In the genomic region with DNA sequence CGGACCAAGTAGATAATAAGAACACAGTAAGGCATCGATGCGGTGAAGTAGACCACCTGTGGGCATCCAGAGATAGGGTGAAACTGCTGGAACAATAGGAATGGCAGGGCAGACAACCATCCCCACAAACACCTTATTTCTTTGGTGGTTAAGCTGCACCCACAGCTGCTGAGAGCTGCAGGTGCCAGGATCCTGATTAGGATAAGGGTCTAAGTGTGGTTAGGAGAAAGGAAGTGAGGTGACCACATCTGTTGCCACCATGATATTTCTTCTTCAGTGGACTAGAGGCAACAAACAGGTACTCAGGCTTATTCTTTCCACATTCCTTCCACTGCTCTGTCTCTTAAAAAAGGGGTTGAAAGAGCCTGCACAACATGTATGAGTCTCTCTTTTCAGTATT, we compare ENCODE assay signal across 22 mouse cellular contexts. TPM values are rescaled to one million over a fixed set of nuclear protein-coding genes. Genes with fewer than 3 reads are reported as not detected.
DNase-seq lines count a peak whose midpoint lies in the region; ATAC-seq and TF ChIP-seq lines count a peak whose summit lies in the region.
"Had no signal": no experiment of that assay in that cellular context is flagged by ENCODE, and none has a peak within 500 bp of the region (broad histone marks: within the 10 kb centered on the region; RNA-seq: fewer than 3 reads in every experiment).

No protein-coding gene starts in this region.

- DNase-seq in thymus, adult 2 months, result peak; percentile 11
- no peak for DNase-seq in thymus, postnatal 10 days (ENCODE audit: low spot score in 2 of 2)
- DNase-seq in MEL (ENCODE audit: low read depth, low spot score), result peak; percentile 79
- no peak for DNase-seq in cerebellum, adult 11-12 months
- DNase-seq in testis, postnatal 14 days (ENCODE audit: low spot score), result no peak
- no peak for DNase-seq in frontal cortex, postnatal 36 days (ENCODE audit: low spot score in 2 of 2)
- DNase-seq: adrenal gland, postnatal 10 days; cerebellum, adult 18-20 months; cerebellum, adult 9-11 months; cerebellum, postnatal 36 days; forebrain, postnatal 0 days; gastrocnemius, adult 2 months; gastrocnemius, postnatal 25 days had no signal

- no peaks in the 10 kb centered on the region for H3K79me2 ChIP-seq in MEL (ENCODE audit: control insufficient read depth, insufficient read depth, low read length, poor library complexity)

- peaks cover 6% of the 10 kb centered on the region for H3K4me1 ChIP-seq in thymus, adult 2 months (replicated peaks; ENCODE audit: control insufficient read depth, insufficient read depth, low read length)
- peaks cover 12 to 14% of the 10 kb centered on the region in 2 experiments for H3K4me1 ChIP-seq in MEL (ENCODE audit: control insufficient read depth in 1 of 2, insufficient read depth in 2 of 2, low read length in 2 of 2)
- H3K4me1 ChIP-seq: embryonic facial prominence, embryonic 10.5 days; forebrain, embryonic 13.5 days; heart, embryonic 12.5 days; hindbrain, embryonic 15.5 days had no signal

- no peak for TF ChIP-seq RAD21 in MEL (IDR thresholded peaks at IDR 0.05; ENCODE audit: low read depth, low read length)

- 8% methylated on average over 3 of the region's 3 CpGs for WGBS in thymus, adult 2 months

- H3K27ac ChIP-seq in thymus, adult 2 months (ENCODE audit: control insufficient read depth, insufficient read depth, low read length), result no peak overlapping the region
- no peak overlapping the region for H3K27ac ChIP-seq in MEL (ENCODE audit: control insufficient read depth, low read depth, low read length)
- H3K27ac ChIP-seq: embryonic facial prominence, embryonic 10.5 days; forebrain, embryonic 13.5 days; gastrocnemius, adult 2 months; hindbrain, embryonic 15.5 days had no signal

- no peaks in the 10 kb centered on the region for H3K27me3 ChIP-seq in thymus, adult 2 months (ENCODE audit: control insufficient read depth, insufficient read depth, low read length)
- peaks cover 0 to 4% of the 10 kb centered on the region in 2 experiments; a peak in 1 of 4 replicates for H3K27me3 ChIP-seq in MEL (ENCODE audit: control insufficient read depth in 1 of 2, insufficient read depth in 2 of 2, low read length in 2 of 2)
- H3K27me3 ChIP-seq: CH12.LX; forebrain, embryonic 13.5 days; hindbrain, embryonic 15.5 days had no signal

- no peak overlapping the region for H3K9ac ChIP-seq in MEL (ENCODE audit: control insufficient read depth, low read depth, low read length, poor library complexity, severe bottlenecking)
- H3K9ac ChIP-seq: forebrain, embryonic 13.5 days; forebrain, postnatal 0 days; heart, embryonic 12.5 days; hindbrain, embryonic 15.5 days had no signal

- TF ChIP-seq EP300 in MEL (IDR thresholded peaks at IDR 0.05; ENCODE audit: low read depth in 1 of 2, low read length in 2 of 2), result peak; percentile 92 to 93

- no peaks in the 10 kb centered on the region for H3K9me3 ChIP-seq in MEL (replicated peaks; ENCODE audit: insufficient read depth, low read length)
- H3K9me3 ChIP-seq: embryonic facial prominence, embryonic 10.5 days; forebrain, embryonic 13.5 days; heart, embryonic 12.5 days; hindbrain, embryonic 15.5 days had no signal

- no peak for TF ChIP-seq POLR2A in thymus, adult 2 months (IDR thresholded peaks at IDR 0.05; ENCODE audit: control insufficient read depth, extremely low read depth, insufficient read depth, low read length, poor library complexity)
- no peak for TF ChIP-seq POLR2A in MEL (IDR thresholded peaks at IDR 0.05; ENCODE audit: control insufficient read depth in 1 of 2, insufficient read depth in 1 of 2, low read depth in 1 of 2, low read length in 2 of 2, poor library complexity in 1 of 2)

- TF ChIP-seq CTCF in thymus, adult 2 months (IDR thresholded peaks at IDR 0.05; ENCODE audit: borderline replicate concordance, control insufficient read depth, extremely low read depth, insufficient read depth, low read length, poor library complexity), result no peak
- no peak for TF ChIP-seq CTCF in MEL (IDR thresholded peaks at IDR 0.05 in 2 of 3, conservative IDR thresholded peaks at IDR 0.05 in 1 of 3; ENCODE audit: control insufficient read depth in 1 of 3, insufficient read depth in 1 of 3, low read depth in 2 of 3, low read length in 3 of 3, poor library complexity in 1 of 3, severe bottlenecking in 1 of 3)

- no peaks in the 10 kb centered on the region for H3K36me3 ChIP-seq in thymus, adult 2 months (ENCODE audit: control insufficient read depth, insufficient read depth, low read length)
- H3K36me3 ChIP-seq in MEL (ENCODE audit: control insufficient read depth in 1 of 2, insufficient read depth in 2 of 2, low read length in 2 of 2), result peaks cover 0 to 13% of the 10 kb centered on the region in 2 experiments; a peak in 2 of 4 replicates
- H3K36me3 ChIP-seq: embryonic facial prominence, embryonic 10.5 days; heart, embryonic 12.5 days; hindbrain, embryonic 15.5 days had no signal

- no peak overlapping the region for H3K4me3 ChIP-seq in thymus, adult 2 months (ENCODE audit: control insufficient read depth, insufficient read depth, low read length)
- no peak overlapping the region for H3K4me3 ChIP-seq in MEL (ENCODE audit: control insufficient read depth in 1 of 2, insufficient read depth in 1 of 2, low read depth in 2 of 2, low read length in 2 of 2)
- H3K4me3 ChIP-seq: embryonic facial prominence, embryonic 10.5 days; forebrain, embryonic 13.5 days; gastrocnemius, adult 2 months; heart, embryonic 12.5 days; hindbrain, embryonic 15.5 days had no signal

- ATAC-seq in megakaryocyte, adult 5-6 weeks (ENCODE audit: poor library complexity, severe bottlenecking), result peak; percentile 47; the same call in 1 of the 2 replicates
- ATAC-seq: forebrain, embryonic 13.5 days; forebrain, postnatal 0 days had no signal

TF ChIP-seq in MEL, 35 proteins besides CTCF, POLR2A, EP300 and RAD21:
- TF ChIP-seq JUND (IDR thresholded peaks at IDR 0.05; ENCODE audit: low read depth, low read length) (0 out of 2 replicates have a peak, but pooled peaks have one; percentile 8), HCFC1 (IDR thresholded peaks at IDR 0.05; ENCODE audit: low read depth, low read length) (no peak), USF2 (IDR thresholded peaks at IDR 0.05; ENCODE audit: borderline replicate concordance in 1 of 2, insufficient read depth in 1 of 2, low read depth in 1 of 2, low read length in 2 of 2) (no peak), RCOR1 (IDR thresholded peaks at IDR 0.05; ENCODE audit: low read depth, low read length) (peak; percentile 64), MAFK (IDR thresholded peaks at IDR 0.05; ENCODE audit: borderline replicate concordance, low read depth, low read length) (peak; percentile 39; the same call in 1 of the 2 replicates), ZNF384 (IDR thresholded peaks at IDR 0.05; ENCODE audit: low read depth, low read length) (no peak), TCF12 (IDR thresholded peaks at IDR 0.05; ENCODE audit: low read depth, low read length) (peak; percentile 92), ETS1 (IDR thresholded peaks at IDR 0.05; ENCODE audit: low read depth, low read length) (peak; percentile 62), GATA1 (IDR thresholded peaks at IDR 0.05; ENCODE audit: low read depth, low read length) (peak; percentile 85), TAL1 (IDR thresholded peaks at IDR 0.05; ENCODE audit: low read length) (peak; percentile 95)

RNA-seq across cellular contexts. Expression of a gene that starts 20.8 kb away (rescaled TPM):
- 500 and 608 TPM in 2 replicates for polyA plus RNA-seq in thymus, adult 2 months (2012; rRNA removed)
- total RNA-seq in MEL (2012; rRNA removed), result not detected in 2 replicates
- polyA plus RNA-seq in MEL (2012; ENCODE audit: insufficient read depth in 1 of 2, insufficient read length in 2 of 2, low read depth in 1 of 2, low replicate concordance in 2 of 2, missing spikeins in 1 of 2), result not detected
- total RNA-seq in megakaryocyte, adult 5-6 weeks (2015), result 0.78 and 1.4 TPM in 2 replicates
- 1.1 and 1.4 TPM in 2 replicates for total RNA-seq in megakaryocyte, adult 5-6 weeks (2017)
- total RNA-seq: gastrocnemius, adult 2 months; granulocyte monocyte progenitor cell, adult 5-6 weeks; heart, postnatal 25 days had no signal

RNA-seq across cellular contexts. Expression of a gene that starts 21.2 kb away (rescaled TPM):
- 7.5 and 8.1 TPM in 2 replicates for polyA plus RNA-seq in thymus, adult 2 months (2012; rRNA removed)
- not detected in 2 replicates for total RNA-seq in MEL (2012; rRNA removed)
- not detected for polyA plus RNA-seq in MEL (2012; ENCODE audit: insufficient read depth in 1 of 2, insufficient read length in 2 of 2, low read depth in 1 of 2, low replicate concordance in 2 of 2, missing spikeins in 1 of 2)
- total RNA-seq in megakaryocyte, adult 5-6 weeks (2015), result 0.42 and 1.3 TPM in 2 replicates
- total RNA-seq in megakaryocyte, adult 5-6 weeks (2017), result 0.11 and 0.85 TPM in 2 replicates
- total RNA-seq: CH12.LX; gastrocnemius, adult 2 months; gastrocnemius, postnatal 25 days; granulocyte monocyte progenitor cell, adult 5-6 weeks; heart, adult 8-10 months; heart, postnatal 25 days had no signal
- polyA plus RNA-seq: heart, embryonic 12.5 days had no signal

RNA-seq across cellular contexts. Expression of a gene that starts 25.1 kb away (rescaled TPM):
- 0.13 and 0.22 TPM in 2 replicates for polyA plus RNA-seq in thymus, adult 2 months (2012; rRNA removed)
- total RNA-seq in MEL (2012; rRNA removed), result 0.35 and 0.46 TPM in 2 replicates
- polyA plus RNA-seq in MEL (2012; ENCODE audit: insufficient read depth in 1 of 2, insufficient read length in 2 of 2, low read depth in 1 of 2, low replicate concordance in 2 of 2, missing spikeins in 1 of 2), result under 1 TPM in 1 of 2 experiments, not detected in 1; 0.01 TPM
- total RNA-seq in megakaryocyte, adult 5-6 weeks (2015), result not detected in 2 replicates
- total RNA-seq in megakaryocyte, adult 5-6 weeks (2017), result 0.12 and 0.22 TPM in 2 replicates
- total RNA-seq: gastrocnemius, adult 2 months; gastrocnemius, postnatal 25 days; heart, adult 8-10 months; heart, postnatal 25 days had no signal

Comparison
In these comparisons a context has a peak if more than half of its experiments do, and no peak if none do; other contexts are left out.
1. DNase-seq: peak in thymus, adult 2 months (single experiment) and MEL (single experiment); none in thymus, postnatal 10 days (0 of 2), cerebellum, adult 11-12 months (single experiment), testis, postnatal 14 days (single experiment) and frontal cortex, postnatal 36 days (0 of 2).